Mouse (Mus musculus) MEL (cell line): Measurements from ENCODE around the gene Mturn.

Experiments
- CTCF ChIP-seq, 3 experiments: IDR thresholded peaks in 2 of 3; conservative IDR thresholded peaks in 1 of 3; 2 replicates each; pipeline ENCODE4 v1.5.1; 2011 to 2012; ENCODE audit warnings: low read length in 3 of 3, low read depth in 2 of 3, mild to moderate bottlenecking in 2 of 3, improper control_type of control experiment in 1 of 3, inconsistent platforms in 1 of 3, mixed read lengths in 1 of 3, moderate library complexity in 1 of 3; ENCODE audit not compliant: control insufficient read depth in 1 of 3, insufficient read depth in 1 of 3, poor library complexity in 1 of 3, severe bottlenecking in 1 of 3
- ETS1 ChIP-seq: IDR thresholded peaks from 2 replicates; pipeline ENCODE4 v1.6.1; 2012; ENCODE audit warnings: low read depth, mild to moderate bottlenecking, inconsistent platforms, low read length, improper control_type of control experiment, moderate library complexity
- POLR2A ChIP-seq, 2 experiments: IDR thresholded peaks; 2 replicates each; pipeline ENCODE4 v1.6.1; 2011 to 2012; ENCODE audit warnings: low read length in 2 of 2, mild to moderate bottlenecking in 2 of 2, control low read depth in 1 of 2, improper control_type of control experiment in 1 of 2, low read depth in 1 of 2, moderate library complexity in 1 of 2; ENCODE audit not compliant: control insufficient read depth in 1 of 2, insufficient read depth in 1 of 2, poor library complexity in 1 of 2
- RAD21 ChIP-seq: IDR thresholded peaks from 2 replicates; pipeline ENCODE4 v1.6.1; 2011; ENCODE audit warnings: mild to moderate bottlenecking, low read depth, low read length, improper control_type of control experiment
- TAL1 ChIP-seq: IDR thresholded peaks from 2 replicates; pipeline ENCODE4 v1.6.1; 2012; ENCODE audit warnings: mild to moderate bottlenecking, inconsistent platforms, low read length, moderate library complexity, mixed read lengths
- TBP ChIP-seq: IDR thresholded peaks from 2 replicates; pipeline ENCODE4 v1.8.0; 2011; ENCODE audit warnings: low read depth, low read length, improper control_type of control experiment
- ZMIZ1 ChIP-seq: IDR thresholded peaks from 2 replicates; pipeline ENCODE4 v1.6.1; 2012; ENCODE audit warnings: low read depth, mild to moderate bottlenecking, inconsistent platforms, low read length, improper control_type of control experiment, moderate library complexity
- ZNF384 ChIP-seq: IDR thresholded peaks from 2 replicates; pipeline ENCODE4 v1.6.1; 2012; ENCODE audit warnings: low read depth, mild to moderate bottlenecking, inconsistent platforms, low read length, improper control_type of control experiment

DNA sequence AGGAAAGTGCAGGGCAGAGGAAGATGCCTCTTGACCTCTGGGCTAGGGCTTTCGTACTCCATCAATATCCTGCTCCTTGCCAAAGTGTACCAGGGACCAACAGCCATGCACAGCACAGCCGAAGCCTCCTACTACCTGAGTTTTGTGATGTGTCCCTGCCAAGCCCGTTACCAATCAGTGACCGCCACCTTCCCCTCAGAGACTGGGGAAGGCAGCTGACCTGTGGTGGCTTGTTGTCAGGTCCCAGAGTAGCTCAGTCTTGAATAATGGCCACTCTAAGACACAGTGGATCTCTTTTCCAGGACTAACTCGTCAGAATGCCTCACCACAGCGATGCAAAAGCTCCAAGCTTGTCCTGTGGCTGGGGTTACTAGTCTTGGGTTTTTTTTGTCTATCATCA lies 45.4 kb downstream of the Mturn start:
- TF ChIP-seq TBP: no peak
- TF ChIP-seq CTCF (IDR thresholded peaks at IDR 0.05 in 2 of 3, conservative IDR thresholded peaks at IDR 0.05 in 1 of 3; ENCODE audit: control insufficient read depth in 1 of 3, insufficient read depth in 1 of 3, low read depth in 2 of 3, low read length in 3 of 3, poor library complexity in 1 of 3, severe bottlenecking in 1 of 3): no peak
- TF ChIP-seq RAD21: no peak
- TF ChIP-seq POLR2A (IDR thresholded peaks at IDR 0.05; ENCODE audit: control insufficient read depth in 1 of 2, insufficient read depth in 1 of 2, low read depth in 1 of 2, low read length in 2 of 2, poor library complexity in 1 of 2): no peak
- no peak for TF ChIP-seq ZNF384
- TF ChIP-seq TAL1: no peak
- no peak for TF ChIP-seq ZMIZ1
- no peak for TF ChIP-seq ETS1
